Mouse (Mus musculus): ENCODE results near the gene Prdm2.

- no peak for TF ChIP-seq RCOR1 (IDR thresholded peaks at IDR 0.05; ENCODE audit: low read depth, low read length)
- TF ChIP-seq USF2 (IDR thresholded peaks at IDR 0.05; ENCODE audit: borderline replicate concordance in 1 of 2, insufficient read depth in 1 of 2, low read depth in 1 of 2, low read length in 2 of 2), result no peak
- no peak for TF ChIP-seq CTCF (IDR thresholded peaks at IDR 0.05 in 2 of 3, conservative IDR thresholded peaks at IDR 0.05 in 1 of 3; ENCODE audit: control insufficient read depth in 1 of 3, insufficient read depth in 1 of 3, low read depth in 2 of 3, low read length in 3 of 3, poor library complexity in 1 of 3, severe bottlenecking in 1 of 3)
- no peak for TF ChIP-seq MYC (IDR thresholded peaks at IDR 0.05; ENCODE audit: low read depth, low read length)
- no peak for TF ChIP-seq POLR2A (IDR thresholded peaks at IDR 0.05; ENCODE audit: control insufficient read depth in 1 of 2, insufficient read depth in 1 of 2, low read depth in 1 of 2, low read length in 2 of 2, poor library complexity in 1 of 2)
- TF ChIP-seq KAT2A (conservative IDR thresholded peaks at IDR 0.05; ENCODE audit: low read depth, low read length), result no peak
- no peak for TF ChIP-seq EP300 (IDR thresholded peaks at IDR 0.05; ENCODE audit: low read depth in 1 of 2, low read length in 2 of 2)
- TF ChIP-seq NELFE (IDR thresholded peaks at IDR 0.05; ENCODE audit: low read depth, low read length), result no peak
- no peak for TF ChIP-seq MYB (IDR thresholded peaks at IDR 0.05; ENCODE audit: low read depth, low read length)
Measured at GRCm38 (mm10) chr4:143132433-143132832, 80.4 kb downstream of the Prdm2 start.

All from MEL (cell line).